Mouse (Mus musculus) forebrain, embryonic 10.5 days (tissue): Measurements from ENCODE around the gene Epb42. TPM values are rescaled to one million over a fixed set of nuclear protein-coding genes. Genes with fewer than 3 reads are reported as not detected.
"Not testable (repeated sequence)": the region's sequence is repeated elsewhere in the genome, so short reads cannot be mapped to it uniquely, and the experiment has no call there.

Source experiments
- DNase-seq: peaks from one replicate; pipeline ENCODE4 v3.0.0-alpha.2; 2017; ENCODE audit warnings: low spot score; ENCODE audit errors: extremely low spot score
- H3K27ac ChIP-seq: fragments of 300-500 bp; sonication (generic); 2 replicates; pipeline ENCODE4 v1.5.1; 2016; ENCODE audit warnings: mild to moderate bottlenecking
- H3K27me3 ChIP-seq: fragments of 300-500 bp; sonication (generic); 2 replicates; pipeline ENCODE4 v1.6.1; 2016; ENCODE audit warnings: mild to moderate bottlenecking; ENCODE audit not compliant: poor library complexity, severe bottlenecking
- H3K36me3 ChIP-seq: fragments of 300-500 bp; sonication (generic); replicated peaks from 2 replicates; pipeline ENCODE4 v1.6.1; 2016; ENCODE audit warnings: mild to moderate bottlenecking, moderate library complexity
- H3K4me1 ChIP-seq: fragments of 300-500 bp; sonication (generic); 2 replicates; pipeline ENCODE4 v1.6.1; 2016
- H3K4me3 ChIP-seq: fragments of 300-500 bp; sonication (generic); 2 replicates; pipeline ENCODE4 v1.5.1; 2016; ENCODE audit warnings: mild to moderate bottlenecking, moderate library complexity
- H3K9me3 ChIP-seq: fragments of 300-500 bp; sonication (generic); 2 replicates; pipeline ENCODE4 v1.6.1; 2016; ENCODE audit warnings: mild to moderate bottlenecking, moderate library complexity
- WGBS: fragments of 180-500 bp; shearing (Covaris S2); methylation state at CpG from one replicate; pipeline ENCODE4 v1.1.7; 2016; 5-methylcytosine and 5-hydroxymethylcytosine counted together
- polyA plus RNA-seq: library from polyadenylated mRNA; unstranded; fragments of >200 nt; fragmentation: Nextera tagmentation; extraction: Ambion mirVana; gene quantifications from 2 replicates; pipeline ENCODE4 v1.2.1, GENCODE M21; 2016

Epb42 gene
- polyA plus RNA-seq, 1 experiment from 2014 or later = 10.9 TPM

GRCm38 (mm10) chr2:121041098-121041497 is 4.2 kb upstream of the Epb42 start:
- H3K4me1 ChIP-seq = peaks cover 6% of the 10 kb centered on the region; the same call in 1 of the 2 replicates
- H3K27me3 ChIP-seq = no peaks in the 10 kb centered on the region
- DNase-seq = no peak
- no peaks in the 10 kb centered on the region for H3K9me3 ChIP-seq
- H3K36me3 ChIP-seq = no peaks in the 10 kb centered on the region
- no peak overlapping the region for H3K4me3 ChIP-seq
- WGBS = 54% methylated on average over 5 of the region's 5 CpGs
- no peak overlapping the region for H3K27ac ChIP-seq

- H3K27ac ChIP-seq = no peak overlapping the region
- no peaks in the 10 kb centered on the region for H3K4me1 ChIP-seq
- DNase-seq = no peak
- H3K9me3 ChIP-seq = no peaks in the 10 kb centered on the region
- H3K27me3 ChIP-seq = no peaks in the 10 kb centered on the region
- WGBS = 92% methylated on average over 1 of the region's 1 CpGs
- H3K4me3 ChIP-seq = no peak overlapping the region
- H3K36me3 ChIP-seq = no peaks in the 10 kb centered on the region
These were observed 2.5 kb upstream of the Epb42 start for GRCm38 (mm10) chr2:121039382-121039781.

GRCm38 (mm10) chr2:121038851-121039250 is 2.0 kb upstream of the Epb42 start:
- not testable (repeated sequence) for H3K4me3 ChIP-seq, H3K9me3 ChIP-seq, H3K4me1 ChIP-seq, DNase-seq, H3K36me3 ChIP-seq, H3K27ac ChIP-seq, H3K27me3 ChIP-seq
- 74% methylated on average over 1 of the region's 1 CpGs for WGBS

GRCm38 (mm10) chr2:121022918-121023317 is 14.0 kb downstream of the Epb42 start:
- Histone ChIP-seq H3K27ac (no peak overlapping the region), H3K4me3 (no peak overlapping the region), H3K4me1 (no peaks in the 10 kb centered on the region), H3K9me3 (no peaks in the 10 kb centered on the region), H3K36me3 (peaks cover 2% of the 10 kb centered on the region), H3K27me3 (no peaks in the 10 kb centered on the region)
- no peak for DNase-seq
- WGBS = 83% methylated on average over 5 of the region's 5 CpGs

GRCm38 (mm10) chr2:121017151-121017550 is 19.7 kb downstream of the Epb42 start:
- Histone ChIP-seq H3K4me3 (no peak overlapping the region), H3K27me3 (no peaks in the 10 kb centered on the region), H3K27ac (no peak overlapping the region), H3K9me3 (no peaks in the 10 kb centered on the region), H3K4me1 (no peaks in the 10 kb centered on the region), H3K36me3 (peaks cover 28% of the 10 kb centered on the region)
- DNase-seq = no peak
- 95% methylated on average over 1 of the region's 1 CpGs for WGBS

GRCm38 (mm10) chr2:121016226-121016625 is 20.6 kb downstream of the Epb42 start:
- no peak overlapping the region for H3K4me3 ChIP-seq
- no peaks in the 10 kb centered on the region for H3K9me3 ChIP-seq
- H3K27me3 ChIP-seq = no peaks in the 10 kb centered on the region
- DNase-seq = no peak
- no peaks in the 10 kb centered on the region for H3K4me1 ChIP-seq
- peaks cover 31% of the 10 kb centered on the region for H3K36me3 ChIP-seq
- 90% methylated on average over 9 of the region's 9 CpGs for WGBS
- H3K27ac ChIP-seq = no peak overlapping the region

GRCm38 (mm10) chr2:121015507-121015906 is 21.4 kb downstream of the Epb42 start:
- 82% methylated on average over 2 of the region's 2 CpGs for WGBS
- H3K27me3 ChIP-seq = no peaks in the 10 kb centered on the region
- no peak for DNase-seq
- no peaks in the 10 kb centered on the region for H3K4me1 ChIP-seq
- no peak overlapping the region for H3K27ac ChIP-seq
- H3K4me3 ChIP-seq = no peak overlapping the region
- no peaks in the 10 kb centered on the region for H3K9me3 ChIP-seq
- H3K36me3 ChIP-seq = peaks cover 31% of the 10 kb centered on the region

GRCm38 (mm10) chr2:121012676-121013075 is 24.2 kb downstream of the Epb42 start:
- H3K27ac ChIP-seq = no peak overlapping the region

GRCm38 (mm10) chr2:121009071-121009677 is 27.7 kb downstream of the Epb42 start:
- DNase-seq = no peak
- H3K27ac ChIP-seq = no peak overlapping the region
- no peaks in the 10 kb centered on the region for H3K27me3 ChIP-seq
- H3K4me3 ChIP-seq = peak overlapping the region; percentile 66
- H3K36me3 ChIP-seq = peaks cover 12% of the 10 kb centered on the region
- H3K4me1 ChIP-seq = peaks cover 17% of the 10 kb centered on the region
- 28% methylated on average over 5 of the region's 5 CpGs for WGBS
- H3K9me3 ChIP-seq = no peaks in the 10 kb centered on the region

More at GRCm38 (mm10) chr2:121012676-121013075, 24.2 kb downstream of the Epb42 start:
- Histone ChIP-seq H3K36me3 (peaks cover 26% of the 10 kb centered on the region), H3K4me1 (peaks cover 16% of the 10 kb centered on the region), H3K27me3 (no peaks in the 10 kb centered on the region), H3K9me3 (no peaks in the 10 kb centered on the region), H3K4me3 (no peak overlapping the region)
- DNase-seq = no peak
- WGBS = 93% methylated on average over 9 of the region's 9 CpGs

- peaks cover 11% of the 10 kb centered on the region for H3K36me3 ChIP-seq
- peak overlapping the region; percentile 79 for H3K27ac ChIP-seq
- DNase-seq = no peak
- no peaks in the 10 kb centered on the region for H3K9me3 ChIP-seq
- H3K4me1 ChIP-seq = peaks cover 17% of the 10 kb centered on the region
- 1% methylated on average over 12 of the region's 12 CpGs for WGBS
- H3K27me3 ChIP-seq = no peaks in the 10 kb centered on the region
- peak overlapping the region; percentile 66 for H3K4me3 ChIP-seq
These were observed 28.2 kb downstream of the Epb42 start for GRCm38 (mm10) chr2:121008664-121009007.

GRCm38 (mm10) chr2:121007925-121008663 is 28.8 kb downstream of the Epb42 start, which contains the start of gene Ccndbp1:
Gene Ccndbp1 (plus strand): TSS chr2:121008403.
- Histone ChIP-seq H3K9me3 (no peaks in the 10 kb centered on the region), H3K27ac (peak within 1 kb of the TSS; percentile 79), H3K4me3 (peak within 1 kb of the TSS; percentile 66), H3K27me3 (no peaks in the 10 kb centered on the region), H3K4me1 (peaks cover 17% of the 10 kb centered on the region), H3K36me3 (peaks cover 9% of the 10 kb centered on the region)
- WGBS = 2% methylated on average over 34 of the region's 34 CpGs
- peak; percentile 92 for DNase-seq

- no peaks in the 10 kb centered on the region for H3K9me3 ChIP-seq
- 89% methylated on average over 1 of the region's 1 CpGs for WGBS
- peaks cover 17% of the 10 kb centered on the region for H3K4me1 ChIP-seq
- DNase-seq = no peak
- peaks cover 3% of the 10 kb centered on the region; the same call in 1 of the 2 replicates for H3K36me3 ChIP-seq
- no peaks in the 10 kb centered on the region for H3K27me3 ChIP-seq
- no peak overlapping the region for H3K4me3 ChIP-seq
- H3K27ac ChIP-seq = no peak overlapping the region
These were observed 29.9 kb downstream of the Epb42 start for GRCm38 (mm10) chr2:121006986-121007385.

GRCm38 (mm10) chr2:121004018-121004811 is 32.7 kb downstream of the Epb42 start:
- Histone ChIP-seq H3K27ac (no peak overlapping the region), H3K4me1 (peaks cover 12% of the 10 kb centered on the region), H3K36me3 (no peaks in the 10 kb centered on the region), H3K27me3 (no peaks in the 10 kb centered on the region), H3K4me3 (no peak overlapping the region), H3K9me3 (no peaks in the 10 kb centered on the region)
- DNase-seq = no peak
- WGBS = 88% methylated on average over 7 of the region's 7 CpGs
